Mouse (Mus musculus) heart, embryonic 10.5 days (tissue): ENCODE measurements around the gene Fam20a. TPM values are rescaled to one million over a fixed set of nuclear protein-coding genes. Genes with fewer than 3 reads are reported as not detected.

Source experiments
- DNase-seq: peaks from one replicate; pipeline ENCODE4 v3.0.0-alpha.2; 2017; ENCODE audit warnings: low spot score
- H3K27ac ChIP-seq: fragments of 300-500 bp; sonication (generic); 2 replicates; pipeline ENCODE4 v1.5.1; 2016; ENCODE audit warnings: mild to moderate bottlenecking
- H3K27me3 ChIP-seq: fragments of 300-500 bp; sonication (generic); 2 replicates; pipeline ENCODE4 v1.6.1; 2016; ENCODE audit warnings: mild to moderate bottlenecking; ENCODE audit not compliant: poor library complexity, insufficient read depth, severe bottlenecking
- H3K36me3 ChIP-seq: fragments of 300-500 bp; sonication (generic); 2 replicates; pipeline ENCODE4 v1.6.1; 2016; ENCODE audit warnings: mild to moderate bottlenecking, moderate library complexity
- H3K4me1 ChIP-seq: fragments of 300-500 bp; sonication (generic); 2 replicates; pipeline ENCODE4 v1.6.1; 2016; ENCODE audit warnings: mild to moderate bottlenecking
- H3K4me3 ChIP-seq: fragments of 300-500 bp; sonication (generic); 2 replicates; pipeline ENCODE4 v1.5.1; 2016; ENCODE audit warnings: mild to moderate bottlenecking, moderate library complexity
- H3K9me3 ChIP-seq: fragments of 300-500 bp; sonication (generic); 2 replicates; pipeline ENCODE4 v1.6.1; 2016; ENCODE audit warnings: mild to moderate bottlenecking, moderate library complexity
- WGBS: fragments of 180-500 bp; shearing (Covaris S2); methylation state at CpG from one replicate; pipeline ENCODE4 v1.1.7; 2016; 5-methylcytosine and 5-hydroxymethylcytosine counted together
- polyA plus RNA-seq: library from polyadenylated mRNA; unstranded; fragments of >200 nt; fragmentation: Nextera tagmentation; extraction: Ambion mirVana; gene quantifications from 2 replicates; pipeline ENCODE4 v1.2.1, GENCODE M21; 2016

Gene Fam20a
- polyA plus RNA-seq, 1 experiment from 2014 or later, result 2.7 TPM

- no peak overlapping the region for H3K27ac ChIP-seq
- 73% methylated on average over 8 of the region's 8 CpGs for WGBS
- no peaks in the 10 kb centered on the region for H3K36me3 ChIP-seq
- H3K9me3 ChIP-seq, result no peaks in the 10 kb centered on the region
- no peak overlapping the region for H3K4me3 ChIP-seq
- no peaks in the 10 kb centered on the region for H3K4me1 ChIP-seq
- no peak for DNase-seq
- no peaks in the 10 kb centered on the region for H3K27me3 ChIP-seq
These were observed 10.8 kb upstream of the Fam20a start for GRCm38 (mm10) chr11:109732726-109733438.

- no peaks in the 10 kb centered on the region for H3K27me3 ChIP-seq
- no peaks in the 10 kb centered on the region for H3K9me3 ChIP-seq
- WGBS, result 73% methylated on average over 3 of the region's 3 CpGs
- DNase-seq, result no peak
- no peak overlapping the region for H3K27ac ChIP-seq
- no peaks in the 10 kb centered on the region for H3K4me1 ChIP-seq
- no peaks in the 10 kb centered on the region for H3K36me3 ChIP-seq
- no peak overlapping the region for H3K4me3 ChIP-seq
These were observed 6.3 kb upstream of the Fam20a start for GRCm38 (mm10) chr11:109728371-109728770.

- no peak overlapping the region for H3K27ac ChIP-seq
- no peak for DNase-seq
- H3K4me3 ChIP-seq, result no peak overlapping the region; the same call in 1 of the 2 replicates
- peaks cover 20% of the 10 kb centered on the region for H3K4me1 ChIP-seq
- no peaks in the 10 kb centered on the region for H3K9me3 ChIP-seq
- peaks cover 36% of the 10 kb centered on the region for H3K27me3 ChIP-seq
- H3K36me3 ChIP-seq, result no peaks in the 10 kb centered on the region
- WGBS, result 39% methylated on average over 4 of the region's 4 CpGs
These were observed 632 bp upstream of the Fam20a start for GRCm38 (mm10) chr11:109722711-109723110.

DNA sequence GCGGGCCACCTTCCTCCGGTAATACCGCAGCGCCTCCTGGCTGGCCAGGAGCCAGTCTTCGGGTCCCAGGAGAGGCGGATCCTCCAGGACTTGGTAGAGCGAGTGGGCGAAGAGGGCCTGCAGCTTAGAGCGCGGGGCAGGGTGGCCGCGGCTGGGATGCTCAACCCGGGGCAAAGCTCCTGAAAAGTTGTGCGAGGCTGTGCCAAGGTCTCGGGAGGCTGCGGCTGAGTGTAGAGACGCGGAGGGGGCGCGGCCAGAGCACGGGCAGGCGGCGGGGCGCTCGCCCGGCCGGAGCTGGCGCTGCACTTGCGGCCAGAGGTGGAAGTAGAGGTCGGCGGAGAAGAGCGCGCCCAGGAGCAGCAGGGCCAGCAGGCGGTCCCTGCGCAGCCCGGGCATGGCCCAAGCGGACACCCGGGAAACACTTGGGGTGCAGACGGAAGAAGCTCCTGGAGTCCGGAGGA lies 729 bp downstream of the Fam20a start:
- Histone ChIP-seq H3K36me3 (no peaks in the 10 kb centered on the region), H3K27me3 (peaks cover 36% of the 10 kb centered on the region), H3K9me3 (no peaks in the 10 kb centered on the region), H3K4me3 (peak overlapping the region; percentile 69), H3K27ac (peak overlapping the region; percentile 69), H3K4me1 (peaks cover 20% of the 10 kb centered on the region)
- DNase-seq, result no peak
- WGBS, result under 1% methylated on average over 40 of the region's 40 CpGs

GRCm38 (mm10) chr11:109720809-109721319 lies 1.2 kb downstream of the Fam20a start:
- no peaks in the 10 kb centered on the region for H3K36me3 ChIP-seq
- WGBS, result 15% methylated on average over 12 of the region's 12 CpGs

DNA sequence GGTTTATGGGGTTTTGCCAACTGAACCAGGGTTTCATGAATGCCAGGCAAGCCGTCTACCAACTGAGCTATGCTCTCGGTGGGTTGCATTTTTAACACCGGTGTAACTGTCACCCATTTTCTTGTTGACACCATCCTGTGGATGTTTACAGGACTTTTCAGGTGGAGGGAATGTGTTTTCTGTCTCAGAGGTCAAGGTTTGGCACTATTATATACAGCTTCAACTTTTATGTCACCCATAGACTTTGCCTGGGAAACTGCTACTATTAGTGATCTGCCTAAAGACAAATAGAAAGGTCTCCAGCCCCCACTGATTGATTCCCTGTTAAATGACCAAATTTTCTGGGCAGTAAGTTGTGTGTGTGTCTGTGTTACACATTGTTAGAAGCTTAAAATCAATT lies 2.7 kb downstream of the Fam20a start:
- Histone ChIP-seq H3K4me1 (peaks cover 20% of the 10 kb centered on the region), H3K4me3 (no peak overlapping the region)
- 83% methylated on average over 3 of the region's 3 CpGs for WGBS

More at GRCm38 (mm10) chr11:109720809-109721319, 1.2 kb downstream of the Fam20a start:
- Histone ChIP-seq H3K9me3 (no peaks in the 10 kb centered on the region), H3K27me3 (peaks cover 36% of the 10 kb centered on the region), H3K4me1 (peaks cover 20% of the 10 kb centered on the region), H3K4me3 (peak overlapping the region; percentile 69), H3K27ac (peak overlapping the region; percentile 69; the same call in 1 of the 2 replicates)
- DNase-seq, result no peak

DNA sequence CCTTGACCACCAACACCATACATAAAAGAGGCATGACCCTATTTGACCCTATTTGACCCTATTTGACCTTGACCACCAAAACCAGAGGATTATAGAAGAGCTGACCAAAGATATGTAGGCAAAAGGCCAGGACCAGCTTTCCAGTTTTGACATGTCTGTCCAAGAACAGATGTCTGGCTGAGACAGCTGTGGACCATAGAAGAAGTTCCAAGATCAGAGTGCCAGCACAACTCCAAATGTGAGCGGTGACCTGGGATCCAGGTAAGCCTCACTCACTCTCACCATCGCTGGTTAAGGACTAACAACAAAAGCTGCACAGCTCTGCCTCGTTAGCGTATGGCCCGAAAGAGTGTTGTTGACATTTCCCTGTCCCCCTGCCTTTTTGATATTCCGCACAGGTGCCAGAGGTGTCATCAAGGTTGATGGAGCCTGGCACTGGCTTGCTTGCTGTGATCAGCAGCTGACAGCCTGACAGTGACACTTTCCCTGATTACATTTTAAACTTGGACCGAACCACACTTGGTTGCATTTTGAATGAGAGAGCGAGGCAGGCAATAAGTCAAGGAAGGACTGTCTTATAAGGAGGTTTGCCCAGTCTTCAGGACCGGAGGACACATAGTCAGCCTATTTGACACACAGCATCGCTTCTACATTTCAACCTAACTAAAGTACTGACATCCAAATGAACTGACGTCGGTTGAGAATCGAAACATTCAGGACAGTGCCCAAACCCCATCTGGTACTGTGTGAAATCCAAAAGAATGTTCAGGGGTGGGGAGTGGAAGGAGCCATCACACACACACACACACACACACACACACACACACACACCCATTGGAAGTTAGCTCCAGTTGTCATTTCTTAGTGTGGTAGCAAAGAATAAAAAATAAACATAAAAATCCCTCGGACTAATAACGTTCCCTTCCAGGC lies 3.8 kb downstream of the Fam20a start:
- no peak overlapping the region for H3K27ac ChIP-seq
- 82% methylated on average over 15 of the region's 15 CpGs for WGBS
- no peaks in the 10 kb centered on the region for H3K36me3 ChIP-seq
- DNase-seq, result no peak
- H3K4me1 ChIP-seq, result peaks cover 20% of the 10 kb centered on the region
- no peaks in the 10 kb centered on the region for H3K9me3 ChIP-seq
- peaks cover 36% of the 10 kb centered on the region for H3K27me3 ChIP-seq
- no peak overlapping the region for H3K4me3 ChIP-seq

More for the DNA sequence above, 2.7 kb downstream of the Fam20a start:
- no peak for DNase-seq
- H3K27me3 ChIP-seq, result peaks cover 36% of the 10 kb centered on the region
- no peak overlapping the region for H3K27ac ChIP-seq
- H3K36me3 ChIP-seq, result no peaks in the 10 kb centered on the region
- no peaks in the 10 kb centered on the region for H3K9me3 ChIP-seq

DNA sequence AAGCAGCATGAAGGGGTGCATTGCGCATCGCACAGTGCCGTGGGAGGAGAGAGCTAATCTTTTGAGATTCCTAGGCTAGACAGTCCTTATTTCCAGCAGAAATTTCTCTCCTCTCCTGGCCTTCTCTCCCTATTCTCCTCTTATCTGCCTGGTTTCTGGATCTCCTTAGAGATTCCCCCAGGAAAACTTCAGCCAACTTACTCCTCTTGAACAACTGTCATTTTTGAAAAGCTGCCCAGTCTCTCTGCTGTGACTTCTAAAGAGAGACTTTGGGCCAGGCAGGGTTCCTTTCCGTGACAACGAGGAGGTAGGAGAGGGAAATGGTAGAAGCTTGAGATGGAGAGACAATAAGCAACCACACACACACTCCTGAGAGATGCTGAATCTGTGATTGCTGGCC lies 4.6 kb downstream of the Fam20a start:
- Histone ChIP-seq H3K4me3 (no peak overlapping the region), H3K9me3 (no peaks in the 10 kb centered on the region), H3K27ac (no peak overlapping the region), H3K27me3 (peaks cover 30% of the 10 kb centered on the region), H3K4me1 (peaks cover 16% of the 10 kb centered on the region), H3K36me3 (no peaks in the 10 kb centered on the region)
- no peak for DNase-seq
- 72% methylated on average over 5 of the region's 5 CpGs for WGBS

GRCm38 (mm10) chr11:109716981-109717380 lies 5.1 kb downstream of the Fam20a start:
- Histone ChIP-seq H3K27ac (no peak overlapping the region), H3K4me1 (peaks cover 13% of the 10 kb centered on the region), H3K4me3 (no peak overlapping the region), H3K27me3 (peaks cover 25% of the 10 kb centered on the region), H3K36me3 (no peaks in the 10 kb centered on the region), H3K9me3 (no peaks in the 10 kb centered on the region)
- DNase-seq, result no peak
- WGBS, result 74% methylated on average over 7 of the region's 7 CpGs

- Histone ChIP-seq H3K27me3 (peaks cover 9% of the 10 kb centered on the region; the same call in 1 of the 2 replicates), H3K27ac (no peak overlapping the region), H3K36me3 (no peaks in the 10 kb centered on the region), H3K4me3 (no peak overlapping the region), H3K4me1 (no peaks in the 10 kb centered on the region), H3K9me3 (no peaks in the 10 kb centered on the region)
- 85% methylated on average over 12 of the region's 12 CpGs for WGBS
- no peak for DNase-seq
These were observed 6.7 kb downstream of the Fam20a start for GRCm38 (mm10) chr11:109715311-109715781.

DNA sequence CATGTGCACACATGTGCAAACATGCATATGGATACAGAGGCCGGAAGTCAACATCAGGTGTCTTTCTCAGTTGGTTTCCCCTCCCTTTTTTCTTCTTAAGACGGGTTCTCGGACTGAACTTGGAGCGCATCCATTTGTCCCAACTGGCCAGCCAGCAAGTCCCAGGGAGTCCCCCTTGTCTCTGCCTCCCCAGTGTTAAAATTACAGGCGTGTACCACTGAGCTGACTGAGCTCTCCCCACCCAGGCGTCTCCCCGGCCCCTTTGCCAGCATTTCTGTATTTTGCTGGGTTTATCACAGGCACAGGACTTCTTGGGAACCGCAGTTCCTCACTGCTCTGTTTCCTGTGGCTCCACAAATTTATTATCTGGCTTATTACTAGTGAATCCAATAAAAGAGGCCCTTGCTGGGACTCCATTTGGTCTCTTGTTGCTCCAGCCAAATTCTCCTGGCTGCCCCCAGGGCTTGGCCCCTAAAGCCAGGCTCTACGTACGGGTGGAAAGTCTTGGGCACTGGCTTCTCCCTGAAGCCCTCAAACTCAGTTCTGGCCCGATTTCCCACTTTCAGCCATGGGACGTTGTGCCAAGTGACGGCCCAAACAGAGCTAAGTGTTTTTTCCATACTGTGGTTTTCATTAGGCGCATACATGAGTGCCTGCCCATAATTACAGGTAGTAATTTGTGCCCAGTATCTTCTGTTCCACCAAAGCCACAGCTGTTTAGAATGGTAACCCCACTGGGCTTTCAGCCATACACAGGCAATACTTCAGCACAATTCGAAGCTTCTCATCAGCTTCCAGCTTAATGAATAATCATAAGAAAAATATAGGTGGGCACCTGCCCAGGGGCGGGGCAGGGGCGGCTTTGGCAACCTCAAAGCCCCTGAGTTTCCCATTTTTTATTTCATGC lies 7.5 kb downstream of the Fam20a start:
- H3K9me3 ChIP-seq, result no peaks in the 10 kb centered on the region
- no peaks in the 10 kb centered on the region for H3K36me3 ChIP-seq
- no peaks in the 10 kb centered on the region for H3K4me1 ChIP-seq
- no peak for DNase-seq
- H3K4me3 ChIP-seq, result no peak overlapping the region
- peaks cover 2% of the 10 kb centered on the region; the same call in 1 of the 2 replicates for H3K27me3 ChIP-seq
- 84% methylated on average over 17 of the region's 17 CpGs for WGBS
- no peak overlapping the region for H3K27ac ChIP-seq

DNA sequence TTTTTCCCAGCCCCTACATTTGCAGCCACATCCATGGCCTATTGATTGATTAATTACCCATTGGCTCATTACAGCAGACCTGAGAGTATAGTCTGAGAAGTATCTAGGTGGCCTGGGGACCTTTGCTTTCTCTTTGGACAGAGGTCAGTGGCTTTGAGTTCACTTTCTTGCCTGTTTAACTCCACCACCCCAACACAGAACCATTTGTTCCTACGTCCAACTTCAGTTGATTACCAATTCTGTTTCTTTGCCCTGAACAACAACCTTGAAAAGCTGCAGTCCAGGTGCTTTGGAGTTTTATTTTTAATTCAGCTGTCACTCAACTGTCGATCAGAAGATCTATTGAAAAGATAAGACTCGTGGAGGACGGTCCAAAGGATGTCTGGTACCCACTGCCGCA lies 12.6 kb downstream of the Fam20a start:
- 76% methylated on average over 5 of the region's 5 CpGs for WGBS
- Histone ChIP-seq H3K4me3 (no peak overlapping the region), H3K27me3 (no peaks in the 10 kb centered on the region), H3K36me3 (no peaks in the 10 kb centered on the region), H3K4me1 (peaks cover 23% of the 10 kb centered on the region), H3K9me3 (no peaks in the 10 kb centered on the region), H3K27ac (no peak overlapping the region)
- no peak for DNase-seq
